Mouse (Mus musculus) MEL (cell line): ENCODE results near the gene Cers6. TPM values are rescaled to one million over a fixed set of nuclear protein-coding genes. Genes with fewer than 3 reads are reported as not detected.

Experiments
- DNase-seq: peaks from one replicate; pipeline ENCODE4 v3.0.0; 2011; ENCODE audit warnings: low read depth, low spot score
- H3K27ac ChIP-seq: 2 replicates; pipeline ENCODE4 v1.5.1; 2012; ENCODE audit warnings: low read depth, mild to moderate bottlenecking, control low read depth, low read length, moderate library complexity; ENCODE audit not compliant: control insufficient read depth
- H3K27me3 ChIP-seq, 2 experiments: fragments of 150-350 bp in 1 of 2; sonication (generic) in 1 of 2; 2 replicates each; pipeline ENCODE4 v1.6.1; 2012; ENCODE audit warnings: low read length in 2 of 2, mild to moderate bottlenecking in 2 of 2, improper control_type of control experiment in 1 of 2, moderate library complexity in 1 of 2; ENCODE audit not compliant: insufficient read depth in 2 of 2, control insufficient read depth in 1 of 2
- H3K36me3 ChIP-seq, 2 experiments: 2 replicates each; pipeline ENCODE4 v1.6.1; 2012 to 2014; ENCODE audit warnings: low read length in 2 of 2, improper control_type of control experiment in 1 of 2, inconsistent platforms in 1 of 2, mild to moderate bottlenecking in 1 of 2; ENCODE audit not compliant: insufficient read depth in 2 of 2, control insufficient read depth in 1 of 2
- H3K4me1 ChIP-seq, 2 experiments: fragments of 150-350 bp in 1 of 2; sonication (generic) in 1 of 2; 2 replicates each; pipeline ENCODE4 v1.6.1; 2012; ENCODE audit warnings: low read length in 2 of 2, improper control_type of control experiment in 1 of 2, mild to moderate bottlenecking in 1 of 2; ENCODE audit not compliant: insufficient read depth in 2 of 2, control insufficient read depth in 1 of 2
- H3K4me3 ChIP-seq, 2 experiments: fragments of 150-350 bp in 1 of 2; sonication (generic) in 1 of 2; 2 replicates each; pipeline ENCODE4 v1.5.1; 2012; ENCODE audit warnings: low read depth in 2 of 2, low read length in 2 of 2, mild to moderate bottlenecking in 2 of 2, moderate library complexity in 2 of 2, control low read depth in 1 of 2, improper control_type of control experiment in 1 of 2; ENCODE audit not compliant: control insufficient read depth in 1 of 2, insufficient read depth in 1 of 2
- H3K79me2 ChIP-seq: 2 replicates; pipeline ENCODE4 v1.6.1; 2012; ENCODE audit warnings: mild to moderate bottlenecking, low read length, moderate library complexity; ENCODE audit not compliant: control insufficient read depth, poor library complexity, insufficient read depth
- H3K9ac ChIP-seq: 2 replicates; pipeline ENCODE4 v1.6.1; 2012; ENCODE audit warnings: low read depth, mild to moderate bottlenecking, control low read depth, low read length, moderate library complexity; ENCODE audit not compliant: control insufficient read depth, poor library complexity, severe bottlenecking
- H3K9me3 ChIP-seq: fragments of 150-350 bp; sonication (generic); replicated peaks from 2 replicates; pipeline ENCODE4 v1.6.1; 2012; ENCODE audit warnings: mild to moderate bottlenecking, low read length, improper control_type of control experiment, moderate library complexity; ENCODE audit not compliant: insufficient read depth
- CHD2 ChIP-seq: IDR thresholded peaks from 2 replicates; pipeline ENCODE4 v1.6.1; 2011; ENCODE audit warnings: low read length, improper control_type of control experiment
- CTCF ChIP-seq, 3 experiments: IDR thresholded peaks in 2 of 3; conservative IDR thresholded peaks in 1 of 3; 2 replicates each; pipeline ENCODE4 v1.5.1; 2011 to 2012; ENCODE audit warnings: low read length in 3 of 3, low read depth in 2 of 3, mild to moderate bottlenecking in 2 of 3, improper control_type of control experiment in 1 of 3, inconsistent platforms in 1 of 3, mixed read lengths in 1 of 3, moderate library complexity in 1 of 3; ENCODE audit not compliant: control insufficient read depth in 1 of 3, insufficient read depth in 1 of 3, poor library complexity in 1 of 3, severe bottlenecking in 1 of 3
- E2F4 ChIP-seq: IDR thresholded peaks from 2 replicates; pipeline ENCODE4 v1.6.1; 2011; ENCODE audit warnings: low read depth, low read length, improper control_type of control experiment, borderline replicate concordance
- ELF1 ChIP-seq: IDR thresholded peaks from 2 replicates; pipeline ENCODE4 v1.6.1; 2014; ENCODE audit warnings: low read depth, mild to moderate bottlenecking, inconsistent platforms, low read length, improper control_type of control experiment, moderate library complexity
- ETS1 ChIP-seq: IDR thresholded peaks from 2 replicates; pipeline ENCODE4 v1.6.1; 2012; ENCODE audit warnings: low read depth, mild to moderate bottlenecking, inconsistent platforms, low read length, improper control_type of control experiment, moderate library complexity
- GABPA ChIP-seq: IDR thresholded peaks from 2 replicates; pipeline ENCODE4 v1.6.1; 2012; ENCODE audit warnings: low read depth, mild to moderate bottlenecking, inconsistent platforms, low read length, improper control_type of control experiment, moderate library complexity
- KAT2A ChIP-seq: conservative IDR thresholded peaks from 2 replicates; pipeline ENCODE4 v1.6.1; 2012; ENCODE audit warnings: low read depth, low read length, improper control_type of control experiment, inconsistent platforms
- MAFK ChIP-seq: IDR thresholded peaks from 2 replicates; pipeline ENCODE4 v1.6.1; 2011; ENCODE audit warnings: low read depth, mild to moderate bottlenecking, low read length, improper control_type of control experiment, borderline replicate concordance
- MAZ ChIP-seq: IDR thresholded peaks from 2 replicates; pipeline ENCODE4 v1.6.1; 2012; ENCODE audit warnings: low read depth, mild to moderate bottlenecking, inconsistent platforms, low read length, improper control_type of control experiment
- MYC ChIP-seq: IDR thresholded peaks from 2 replicates; pipeline ENCODE4 v1.6.1; 2011; ENCODE audit warnings: low read depth, mild to moderate bottlenecking, low read length, improper control_type of control experiment, moderate library complexity
- POLR2AphosphoS2 ChIP-seq: IDR thresholded peaks from 2 replicates; pipeline ENCODE4 v1.6.1; 2011; ENCODE audit warnings: low read length, improper control_type of control experiment
- RCOR1 ChIP-seq: IDR thresholded peaks from 2 replicates; pipeline ENCODE4 v1.6.1; 2012; ENCODE audit warnings: low read depth, mild to moderate bottlenecking, inconsistent platforms, low read length, improper control_type of control experiment
- TAL1 ChIP-seq: IDR thresholded peaks from 2 replicates; pipeline ENCODE4 v1.6.1; 2012; ENCODE audit warnings: mild to moderate bottlenecking, inconsistent platforms, low read length, moderate library complexity, mixed read lengths
- TCF12 ChIP-seq: IDR thresholded peaks from 2 replicates; pipeline ENCODE4 v1.6.1; 2014; ENCODE audit warnings: low read depth, mild to moderate bottlenecking, inconsistent platforms, low read length, improper control_type of control experiment, moderate library complexity
- USF1 ChIP-seq: IDR thresholded peaks from 2 replicates; pipeline ENCODE4 v1.6.1; 2014; ENCODE audit warnings: low read depth, mild to moderate bottlenecking, inconsistent platforms, low read length, improper control_type of control experiment, moderate library complexity
- ZKSCAN1 ChIP-seq: IDR thresholded peaks from 2 replicates; pipeline ENCODE4 v1.6.1; 2012; ENCODE audit warnings: low read depth, mild to moderate bottlenecking, inconsistent platforms, low read length, improper control_type of control experiment, moderate library complexity
- ZMIZ1 ChIP-seq: IDR thresholded peaks from 2 replicates; pipeline ENCODE4 v1.6.1; 2012; ENCODE audit warnings: low read depth, mild to moderate bottlenecking, inconsistent platforms, low read length, improper control_type of control experiment, moderate library complexity
- ZNF384 ChIP-seq: IDR thresholded peaks from 2 replicates; pipeline ENCODE4 v1.6.1; 2012; ENCODE audit warnings: low read depth, mild to moderate bottlenecking, inconsistent platforms, low read length, improper control_type of control experiment
- polyA plus RNA-seq, 2 experiments: library from polyadenylated mRNA; stranded (reverse) in 1 of 2; unstranded in 1 of 2; fragments of >175 nt in 1 of 2; fragments of >200 nt in 1 of 2; gene quantifications; 2 replicates each; pipeline versions ENCODE4 v1.2.1 to v1.2.4; 2012; ENCODE audit warnings: low replicate concordance in 2 of 2, low read depth in 1 of 2; ENCODE audit not compliant: insufficient read length in 2 of 2, insufficient read depth in 1 of 2, missing spikeins in 1 of 2
- total RNA-seq: library from RNA; depleted of rRNA; stranded (reverse); fragments of 300-350 nt; gene quantifications from 2 replicates; pipeline ENCODE4 v1.2.3, GENCODE M21; 2012

Cers6 gene
- total and polyA plus RNA-seq, 3 experiments, result not detected

DNA sequence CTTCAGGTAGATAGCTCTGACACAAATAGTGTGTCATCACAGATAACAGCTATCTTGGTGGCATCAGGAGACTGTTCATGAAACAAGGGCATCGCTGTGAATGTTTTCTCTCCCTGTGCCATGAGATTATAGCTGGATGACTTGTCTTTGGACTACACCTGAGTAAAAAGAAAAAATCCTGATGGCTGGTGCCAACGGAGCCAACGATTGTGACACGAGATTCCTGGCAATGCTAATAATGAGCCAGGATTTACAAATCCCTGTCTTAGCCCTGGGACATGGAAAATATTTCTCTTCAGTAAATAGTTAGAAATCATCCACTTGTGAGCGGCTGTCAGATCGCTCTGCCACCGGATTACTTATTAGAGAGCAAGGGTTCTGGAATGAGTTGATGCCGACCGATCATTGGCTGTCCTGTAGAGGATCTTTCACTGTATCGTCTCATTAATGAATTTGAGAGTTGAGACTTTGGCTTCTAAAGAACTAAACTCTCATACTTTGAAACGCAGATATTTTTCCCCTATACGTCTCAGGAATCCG lies 157.9 kb downstream of the Cers6 start:
- Histone ChIP-seq H3K27ac (no peak overlapping the region), H3K4me1 (no peaks in the 10 kb centered on the region), H3K9ac (no peak overlapping the region), H3K9me3 (no peaks in the 10 kb centered on the region), H3K27me3 (no peaks in the 10 kb centered on the region), H3K4me3 (no peak overlapping the region), H3K79me2 (no peaks in the 10 kb centered on the region), H3K36me3 (no peaks in the 10 kb centered on the region)
- TF ChIP-seq ZKSCAN1, result no peak
- TF ChIP-seq GABPA, result no peak
- TF ChIP-seq USF1, result no peak
- TF ChIP-seq TCF12, result no peak
- no peak for TF ChIP-seq MAFK
- no peak for TF ChIP-seq MYC
- TF ChIP-seq CHD2, result no peak
- no peak for TF ChIP-seq ZNF384
- DNase-seq, result no peak

DNA sequence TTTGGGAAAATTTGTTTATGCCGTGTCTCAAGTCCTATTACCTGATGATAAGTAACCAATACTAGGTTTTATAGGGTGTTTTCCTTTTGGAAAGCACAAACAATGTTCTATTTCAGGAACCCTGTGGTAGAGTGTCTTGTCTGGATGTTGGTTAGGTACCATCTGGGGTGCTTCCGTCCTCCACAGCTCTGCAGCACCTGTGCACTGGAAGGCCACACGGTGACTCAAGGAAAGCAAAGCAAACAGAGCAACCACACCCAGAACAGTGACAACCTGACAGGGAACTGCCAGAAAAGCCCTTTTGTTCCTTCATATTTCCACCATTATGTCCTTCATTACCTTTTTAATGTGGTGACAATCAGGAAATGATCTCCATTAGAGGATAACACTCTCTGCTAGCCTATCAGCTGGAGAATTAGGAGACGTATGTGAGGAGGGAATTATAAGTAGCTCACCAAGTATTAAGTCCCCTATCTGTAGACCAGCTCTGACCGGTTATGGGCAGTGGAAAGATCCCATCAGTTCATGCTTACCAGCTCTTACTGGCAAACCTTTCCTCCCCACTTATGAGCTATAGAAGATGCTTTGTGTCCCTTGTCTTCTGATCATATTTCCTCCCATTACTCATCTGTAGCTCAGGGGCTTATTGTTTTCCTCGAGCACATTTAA lies 158.7 kb downstream of the Cers6 start:
- no peaks in the 10 kb centered on the region for H3K4me1 ChIP-seq
- no peak for DNase-seq

More for the DNA sequence above, 158.7 kb downstream of the Cers6 start:
- Histone ChIP-seq H3K9me3 (no peaks in the 10 kb centered on the region), H3K27ac (no peak overlapping the region), H3K9ac (no peak overlapping the region), H3K79me2 (no peaks in the 10 kb centered on the region), H3K36me3 (no peaks in the 10 kb centered on the region), H3K4me3 (no peak overlapping the region), H3K27me3 (no peaks in the 10 kb centered on the region)
- TF ChIP-seq MAZ (no peak), TAL1 (no peak), KAT2A (no peak), GABPA (no peak), ZMIZ1 (no peak), E2F4 (no peak), ETS1 (no peak), RCOR1 (no peak), POLR2AphosphoS2 (no peak), ELF1 (no peak), ZNF384 (no peak), CTCF (IDR thresholded peaks at IDR 0.05 in 2 of 3, conservative IDR thresholded peaks at IDR 0.05 in 1 of 3; ENCODE audit: control insufficient read depth in 1 of 3, insufficient read depth in 1 of 3, low read depth in 2 of 3, low read length in 3 of 3, poor library complexity in 1 of 3, severe bottlenecking in 1 of 3) (no peak)
